Mouse (Mus musculus) telencephalon, adult 2 months (tissue): Measurements from ENCODE around the gene St6galnac3.

Source experiments
- DNase-seq: peaks from one replicate; pipeline ENCODE4 v3.0.0-alpha.2; 2011; ENCODE audit warnings: low read depth, low spot score

St6galnac3 gene

DNA sequence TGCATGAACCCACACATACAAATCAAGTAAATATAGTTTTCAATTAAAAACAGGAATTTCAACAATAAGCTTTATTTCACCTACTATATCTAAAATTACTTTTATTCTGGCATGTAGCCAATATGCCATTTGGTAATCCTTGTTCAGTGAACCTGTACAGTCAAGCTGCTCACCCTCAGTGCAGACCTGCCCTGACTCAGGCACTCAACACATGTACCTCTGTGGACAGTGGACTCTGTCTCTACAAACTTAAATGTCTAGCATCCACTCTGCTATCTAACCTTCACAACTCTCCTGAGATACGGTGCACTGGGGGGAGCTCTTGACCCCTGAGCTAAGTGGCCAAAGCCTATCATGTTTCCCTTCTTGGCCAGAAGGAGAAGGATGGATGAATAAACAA, 137.4 kb downstream of the St6galnac3 start:
- no peak for DNase-seq

DNA sequence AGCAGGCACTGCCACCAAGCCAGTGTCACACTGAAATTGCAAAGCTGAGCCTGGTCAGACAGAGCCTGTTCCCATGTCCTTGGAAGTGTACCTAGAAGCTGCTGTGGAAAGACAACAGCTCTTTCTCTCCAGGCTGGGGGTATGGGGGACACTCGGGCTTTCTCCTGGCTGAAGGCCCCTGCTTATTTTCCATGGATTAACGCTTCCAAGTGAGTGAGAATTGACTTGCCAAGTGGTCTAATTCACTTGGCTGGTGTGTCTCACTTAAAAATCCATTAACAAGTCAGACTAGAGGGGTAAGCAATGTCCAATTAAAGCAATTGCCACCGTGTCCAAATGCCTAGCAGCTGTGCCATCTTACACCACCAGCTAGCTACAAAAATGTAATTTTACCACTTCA, 140.1 kb downstream of the St6galnac3 start:
- no peak for DNase-seq

DNA sequence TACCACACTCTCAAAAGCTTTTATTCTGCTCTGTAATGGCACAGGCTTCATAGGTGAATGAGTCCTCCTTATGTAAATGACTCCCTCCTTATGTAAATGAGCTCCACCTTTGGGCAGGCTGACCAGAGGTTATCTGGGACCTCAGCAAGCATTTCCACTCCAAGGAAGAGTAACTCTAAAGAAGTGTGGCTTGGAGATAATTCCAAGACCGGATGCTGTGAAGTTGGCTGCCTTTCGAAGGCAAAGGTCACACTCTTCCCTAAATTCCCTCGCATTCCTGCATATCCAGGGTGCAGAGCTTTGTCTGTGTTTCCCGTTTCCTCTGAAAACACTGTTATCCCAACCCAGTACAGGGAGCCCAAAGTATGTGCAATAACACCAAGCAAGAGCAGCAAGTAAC, 142.9 kb downstream of the St6galnac3 start:
- DNase-seq: no peak

DNA sequence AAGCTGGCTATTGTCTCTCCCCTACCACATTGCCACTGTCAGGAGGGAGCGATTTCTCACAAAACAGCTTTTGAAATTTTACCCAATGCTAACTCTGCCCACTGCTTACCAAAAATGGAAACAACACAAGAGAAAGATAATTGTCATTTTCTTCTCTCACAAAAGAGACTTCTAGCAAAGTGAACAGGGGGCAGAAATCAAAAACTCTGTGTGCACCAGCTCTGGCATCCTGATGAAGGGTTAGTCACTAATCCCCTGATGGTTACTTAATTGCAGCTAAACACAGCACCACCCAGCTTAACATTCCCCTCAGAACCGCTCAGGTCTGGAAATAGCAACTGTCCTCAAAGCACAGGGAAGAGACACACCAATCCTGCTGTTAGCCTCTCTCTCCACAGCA, 144.3 kb downstream of the St6galnac3 start:
- DNase-seq: peak; percentile 77

DNA sequence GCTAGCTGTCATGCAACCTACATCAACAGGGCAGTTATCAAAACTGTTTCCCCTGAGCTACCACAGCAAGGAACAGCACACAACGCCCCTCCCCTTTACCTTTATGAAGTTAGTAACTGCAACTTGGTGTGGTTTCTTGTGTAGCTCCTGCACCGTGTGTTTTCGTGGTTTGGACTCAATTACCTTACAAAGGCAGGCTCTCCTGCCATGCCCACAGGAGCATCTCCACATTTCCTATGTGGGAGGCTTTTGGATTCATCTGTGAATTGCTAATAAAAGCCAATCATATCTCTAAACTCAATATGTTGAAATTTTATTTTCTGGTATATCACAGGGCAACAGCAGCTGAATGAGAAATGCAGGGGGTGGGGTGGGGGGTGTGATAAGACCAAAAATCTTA, 144.8 kb downstream of the St6galnac3 start:
- no peak for DNase-seq

DNA sequence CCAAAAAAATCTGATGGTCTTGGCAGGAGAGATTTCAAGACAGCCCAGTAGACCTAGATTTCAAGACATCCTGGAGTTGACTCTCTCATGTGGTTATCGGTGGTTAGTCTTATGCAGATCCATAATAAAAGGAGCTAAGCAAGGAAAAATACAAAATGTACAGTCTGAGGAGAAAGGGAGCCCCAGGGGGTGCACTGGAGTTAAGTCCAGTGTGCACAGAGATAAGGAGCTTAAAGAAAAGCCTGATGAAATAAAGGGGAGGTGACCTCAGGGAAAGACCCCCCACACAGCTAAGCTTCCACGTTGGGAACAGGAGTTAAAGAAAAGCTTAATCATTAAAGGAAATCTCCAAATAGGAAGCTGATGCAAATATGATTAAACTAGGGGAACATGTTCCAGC, 147.7 kb downstream of the St6galnac3 start:
- no peak for DNase-seq

DNA sequence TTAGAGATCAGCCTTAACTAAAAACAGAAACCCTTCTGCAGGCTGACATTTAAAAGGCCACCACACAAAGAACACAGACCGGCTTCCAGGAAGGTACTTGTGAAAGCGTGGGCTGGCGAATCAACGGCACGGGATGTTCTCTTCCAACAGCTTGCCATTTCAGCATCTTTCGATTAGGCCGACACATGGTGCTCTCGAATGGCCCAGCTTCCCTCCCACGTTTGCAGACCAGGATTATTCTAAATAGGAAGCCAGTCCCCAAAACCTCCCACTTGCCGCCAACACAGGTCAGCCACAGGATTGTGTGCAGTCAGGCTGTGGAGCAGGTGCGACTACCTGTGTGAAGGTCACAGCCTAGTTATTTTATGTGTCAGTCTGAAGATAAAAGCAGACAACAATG, 153.8 kb downstream of the St6galnac3 start:
- peak; percentile 86 for DNase-seq

DNA sequence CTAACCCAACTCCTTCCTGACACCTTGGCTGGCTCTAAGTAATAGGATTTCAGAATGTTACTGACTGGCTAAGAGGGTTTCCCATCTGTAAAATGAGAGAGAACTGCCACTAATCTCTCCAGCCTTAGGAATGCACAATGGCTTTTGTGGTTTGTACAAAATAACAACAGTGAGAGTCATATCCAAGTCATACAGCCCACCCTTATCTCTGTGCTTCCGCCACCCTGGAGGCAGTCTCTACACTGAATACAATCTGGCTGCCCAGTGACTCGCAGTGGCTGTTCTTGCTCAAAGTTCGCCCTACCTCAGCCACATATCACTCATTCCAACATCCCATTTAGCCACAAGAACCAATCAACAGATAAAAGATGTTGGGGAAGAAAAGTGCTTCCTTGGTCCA, 156.2 kb downstream of the St6galnac3 start:
- DNase-seq: no peak

DNA sequence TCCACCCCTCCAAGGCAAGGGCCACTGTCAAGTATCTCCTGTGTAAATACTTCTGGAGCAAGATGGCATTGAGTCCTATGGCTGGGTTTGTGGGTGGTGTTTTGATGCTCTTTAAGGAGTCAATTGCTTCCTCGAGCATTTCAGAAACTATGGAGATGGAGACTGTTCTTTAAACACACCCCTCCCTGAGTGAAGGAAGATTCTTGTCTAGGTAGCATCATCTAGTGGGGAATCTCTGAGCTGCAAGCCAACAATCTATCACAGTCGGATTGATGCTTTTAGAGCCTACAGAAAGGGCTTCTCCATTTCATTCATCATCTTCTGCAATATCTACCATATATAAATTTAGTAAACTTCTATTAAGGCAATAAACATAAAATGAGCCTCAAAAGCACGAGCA, 157.1 kb downstream of the St6galnac3 start:
- DNase-seq: peak; percentile 75

DNA sequence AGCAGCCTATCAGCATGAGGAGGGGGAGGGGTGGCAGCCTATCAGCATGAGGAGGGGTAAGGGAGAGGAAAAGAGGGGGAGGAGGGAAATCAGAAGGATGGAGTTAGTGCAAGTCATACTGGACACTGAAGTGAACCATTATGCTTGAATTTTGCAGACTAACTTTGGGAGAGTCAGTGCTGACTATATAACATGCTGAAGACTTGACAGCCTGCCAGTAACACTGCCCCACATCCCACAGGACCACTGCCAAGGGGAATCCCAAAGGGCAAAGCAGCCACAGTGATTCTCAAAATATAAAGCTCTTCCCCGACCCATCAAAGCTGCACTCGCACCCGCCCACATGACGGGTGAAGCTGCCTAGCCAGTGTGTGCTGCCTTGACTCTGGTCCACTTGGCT, 157.5 kb downstream of the St6galnac3 start:
- DNase-seq: no peak

DNA sequence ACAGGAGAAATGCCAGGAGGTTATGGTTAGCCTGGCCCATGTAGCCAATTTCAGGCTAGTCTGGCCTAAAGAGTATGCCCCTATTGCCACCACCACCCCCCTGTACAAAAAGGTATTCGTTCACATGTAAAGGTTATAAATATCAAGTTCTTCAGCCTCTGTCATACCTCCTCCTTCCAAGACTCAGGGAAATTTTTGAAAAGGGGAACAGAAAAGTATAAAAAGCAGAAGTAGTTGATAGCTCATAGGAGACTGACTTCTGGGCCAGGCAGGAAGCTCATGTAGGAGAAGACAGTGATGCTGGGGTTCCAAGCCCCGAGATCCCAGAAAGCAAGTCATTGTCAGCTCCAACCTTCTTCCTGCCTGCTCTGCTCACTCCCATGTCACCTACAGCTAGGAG, 158.9 kb downstream of the St6galnac3 start:
- DNase-seq: no peak

DNA sequence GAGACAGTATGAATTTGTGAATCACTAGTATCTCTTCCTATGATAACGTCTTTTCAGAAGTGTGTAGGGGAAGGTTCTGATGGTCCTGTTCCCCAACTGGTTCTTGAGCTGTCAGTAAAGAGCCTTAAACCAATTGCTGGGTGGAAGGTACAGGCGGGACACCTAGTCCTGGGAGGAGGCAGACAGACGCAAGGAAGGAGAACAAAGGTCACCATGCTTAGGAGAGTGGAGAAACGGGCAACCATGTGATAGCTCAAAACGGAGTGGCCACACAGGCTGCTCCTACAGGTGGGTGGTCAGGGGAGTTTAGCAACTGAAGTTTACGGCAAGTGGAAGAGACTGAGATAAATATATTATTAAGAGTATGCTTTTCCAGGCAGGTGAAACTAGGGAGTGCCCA, 164.1 kb downstream of the St6galnac3 start:
- DNase-seq: no peak

DNA sequence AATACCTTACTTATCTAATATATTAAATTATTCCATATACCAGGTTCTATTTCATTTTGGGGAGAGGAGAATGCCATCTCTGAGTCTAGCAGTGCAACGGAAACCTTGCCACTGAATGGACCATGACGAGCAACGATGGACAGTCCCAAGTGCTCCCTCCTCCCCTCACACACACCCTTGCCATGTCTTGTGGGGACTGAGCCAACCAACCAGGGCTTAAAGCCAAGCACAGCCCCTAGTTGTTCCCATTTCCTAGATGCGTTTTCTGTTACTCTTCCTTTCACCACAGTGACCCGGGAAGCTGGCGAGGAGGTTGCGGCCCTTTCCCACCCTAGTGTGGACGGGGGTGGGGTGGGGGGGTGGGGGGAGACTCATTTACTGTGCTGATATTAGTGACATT, 165.4 kb downstream of the St6galnac3 start:
- no peak for DNase-seq

DNA sequence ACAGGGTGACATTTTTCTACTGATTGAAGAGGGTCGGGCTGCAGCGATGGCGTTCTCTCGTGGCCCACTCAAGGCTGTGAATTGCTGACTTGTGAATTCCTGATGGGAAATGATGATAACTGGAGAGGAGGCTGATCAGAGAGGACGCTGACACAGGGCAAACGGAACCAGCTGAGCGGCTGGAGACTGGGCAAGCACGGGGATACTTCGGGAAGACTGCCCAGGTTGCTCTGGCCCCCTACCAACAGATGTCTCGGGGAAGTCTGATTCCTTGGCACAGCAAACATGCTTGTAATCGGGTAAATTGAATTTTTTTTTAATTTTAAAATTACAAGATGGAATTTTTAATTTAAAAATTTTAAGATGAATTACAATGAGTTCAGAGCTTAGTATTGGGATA, 168.4 kb downstream of the St6galnac3 start:
- no peak for DNase-seq

DNA sequence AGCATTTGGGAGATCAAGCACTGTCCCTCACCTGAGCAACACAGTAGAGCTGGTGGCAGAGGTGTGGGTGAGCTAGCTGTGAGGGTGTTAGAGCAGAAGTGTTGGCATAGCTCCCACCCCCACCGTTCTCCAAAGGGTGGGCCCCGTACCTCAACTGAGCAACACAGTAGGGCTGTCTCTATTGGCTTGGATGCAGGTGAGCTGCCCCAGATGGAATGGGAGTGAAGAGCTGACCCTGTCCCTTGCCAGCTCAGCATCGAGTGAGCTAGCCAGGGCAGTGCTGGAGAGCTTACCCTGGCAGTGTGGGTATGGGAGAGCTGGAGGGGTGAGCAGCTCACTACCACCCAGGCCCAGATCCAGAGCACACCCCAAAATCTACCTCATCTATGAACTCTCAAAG, 171.3 kb downstream of the St6galnac3 start:
- DNase-seq: no peak

DNA sequence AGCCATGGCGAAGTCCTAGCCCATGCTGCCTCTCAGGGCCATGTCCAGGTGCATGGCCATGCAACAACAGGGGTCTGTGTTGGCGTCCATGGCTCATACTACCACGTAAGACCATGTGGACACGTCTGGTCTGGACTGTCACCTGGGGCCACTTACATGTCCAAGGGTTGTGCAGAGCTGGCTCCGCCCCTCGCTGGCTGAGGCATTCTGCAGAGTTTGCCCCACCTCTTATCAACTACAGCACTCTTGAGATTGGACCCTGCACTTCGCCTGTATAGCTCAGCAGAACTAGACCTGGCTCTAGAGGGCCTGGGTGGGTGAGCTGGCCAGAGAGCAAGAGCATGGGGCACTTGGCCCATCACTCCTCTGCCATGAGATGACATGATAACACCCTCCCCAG, 171.7 kb downstream of the St6galnac3 start:
- no peak for DNase-seq

DNA sequence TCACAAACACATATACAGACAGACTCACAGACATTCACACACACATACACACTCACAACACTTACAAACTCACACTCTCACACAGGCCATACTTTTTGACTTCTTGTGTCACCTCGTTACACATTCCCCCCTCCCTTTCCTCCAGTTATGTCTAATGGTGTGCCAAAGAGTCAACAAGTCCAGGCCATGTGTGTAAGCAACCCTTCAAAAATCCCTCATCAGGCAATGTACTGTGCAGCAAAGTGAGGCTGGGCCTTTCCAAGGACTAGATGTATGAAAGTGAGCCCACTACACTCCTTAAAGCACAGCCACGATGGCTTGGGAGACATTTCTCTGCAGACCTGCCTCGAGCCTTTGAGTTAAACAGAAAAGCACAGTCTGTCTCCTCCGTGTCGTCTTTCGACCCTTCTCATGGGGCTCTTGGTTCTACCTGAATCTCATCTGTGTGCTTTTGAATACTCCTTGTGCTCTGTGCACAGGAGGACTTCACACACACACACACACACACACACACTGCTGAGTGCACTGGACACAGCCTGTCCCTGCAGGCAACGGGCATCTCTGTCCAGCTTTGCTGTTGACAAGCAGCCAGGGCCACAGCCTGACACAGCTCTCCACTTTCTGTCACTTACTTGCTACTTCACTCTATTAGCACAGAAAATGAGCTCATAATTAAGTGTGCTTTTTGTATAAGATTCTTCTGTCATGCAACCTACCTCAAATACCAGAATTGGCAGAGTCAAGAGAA, 177.9 kb downstream of the St6galnac3 start:
- DNase-seq: no peak

DNA sequence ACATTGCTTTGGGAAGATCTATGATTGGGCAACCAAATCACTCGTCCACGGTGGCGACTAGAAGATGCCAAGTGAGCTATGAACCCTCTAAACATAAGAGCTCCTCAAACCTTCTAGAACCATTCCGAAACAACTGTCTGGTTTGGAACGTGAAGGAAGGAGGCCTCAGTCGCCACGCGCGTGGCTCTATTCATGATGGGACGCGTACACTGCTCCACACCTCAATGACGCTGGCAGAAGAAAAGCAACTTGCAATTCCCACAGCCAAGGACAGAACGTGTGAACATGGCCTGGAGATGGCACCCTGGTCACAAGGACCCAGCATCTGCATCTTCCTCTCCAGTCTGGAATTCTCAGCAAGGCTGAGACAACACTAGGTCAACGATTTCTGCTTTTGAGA, 185.1 kb downstream of the St6galnac3 start:
- DNase-seq: no peak

DNA sequence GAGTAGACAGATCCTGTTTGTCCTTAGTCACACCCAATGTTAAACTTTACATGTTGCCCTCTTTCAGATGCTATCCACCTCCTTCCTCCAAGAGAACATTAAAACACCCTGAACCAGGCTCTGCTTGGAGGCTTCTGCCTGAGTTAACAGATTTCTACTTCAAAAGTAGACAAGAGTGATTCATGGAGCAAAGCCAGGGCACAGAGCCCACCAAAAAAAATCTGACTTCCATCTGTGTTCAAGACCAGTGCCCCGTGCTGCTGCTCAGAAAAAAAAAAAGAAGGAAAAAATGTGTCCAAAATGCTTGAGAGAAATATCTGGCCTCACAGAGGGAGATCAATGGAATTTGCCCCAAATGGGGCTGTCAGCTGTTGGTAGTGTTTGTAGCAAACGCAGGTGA, 186.6 kb downstream of the St6galnac3 start:
- DNase-seq: no peak

DNA sequence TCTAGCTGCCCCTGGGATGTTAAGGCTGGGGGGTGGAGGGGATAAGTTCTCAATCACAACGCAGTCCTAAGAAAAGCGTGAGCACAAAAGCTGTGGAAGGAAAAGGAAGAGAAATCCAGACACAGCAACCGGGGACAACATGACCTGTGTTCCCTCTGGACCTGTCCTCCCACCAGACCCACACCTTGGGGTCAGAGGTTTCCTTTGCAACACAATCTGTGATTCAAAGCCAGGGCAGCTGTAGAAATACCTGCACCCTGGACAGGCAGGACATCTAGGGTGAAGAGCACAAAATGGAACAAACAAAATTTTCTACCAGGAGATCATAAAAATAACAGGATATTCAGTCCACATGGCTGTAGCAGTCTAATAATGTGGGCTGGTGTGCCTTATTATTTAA, 187.5 kb downstream of the St6galnac3 start:
- DNase-seq: no peak

DNA sequence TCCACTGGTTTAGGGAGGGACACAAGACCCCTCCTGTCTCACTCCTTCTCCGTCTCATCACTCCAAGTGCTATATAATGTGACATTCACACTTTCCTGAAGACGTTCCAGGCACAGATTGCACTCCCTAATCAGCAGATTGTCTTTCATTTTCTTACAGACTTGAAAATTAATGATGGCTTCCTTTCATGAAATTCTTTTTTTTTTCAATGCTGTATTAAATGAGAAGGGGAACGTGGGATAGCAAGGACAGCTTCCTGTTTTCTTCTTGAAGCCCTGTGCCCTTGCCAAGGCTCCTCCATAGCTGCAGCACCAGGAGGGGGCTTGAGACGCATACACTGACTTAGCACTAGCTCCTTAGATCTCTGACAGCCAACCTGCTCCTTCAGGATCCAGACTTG, 188.7 kb downstream of the St6galnac3 start:
- DNase-seq: no peak

DNA sequence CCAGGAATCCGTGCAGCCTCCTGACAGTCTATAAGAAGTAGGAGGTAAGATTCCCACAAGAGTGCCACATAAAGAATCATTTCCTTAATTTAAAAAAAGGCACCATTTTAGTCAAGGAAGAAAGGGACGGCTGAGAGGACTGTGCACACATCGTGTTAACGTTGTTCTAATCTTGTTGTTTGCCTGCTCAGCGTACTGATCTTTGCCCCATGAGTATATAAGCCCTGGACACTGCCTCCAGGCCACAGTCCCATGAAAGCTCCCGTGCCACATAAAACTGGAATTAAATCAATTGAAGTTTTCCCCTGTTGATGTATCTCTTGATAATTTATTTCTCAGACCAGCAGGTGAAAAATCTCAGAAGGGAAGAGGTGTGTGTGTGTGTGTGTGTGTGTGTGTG, 195.8 kb downstream of the St6galnac3 start:
- no peak for DNase-seq

DNA sequence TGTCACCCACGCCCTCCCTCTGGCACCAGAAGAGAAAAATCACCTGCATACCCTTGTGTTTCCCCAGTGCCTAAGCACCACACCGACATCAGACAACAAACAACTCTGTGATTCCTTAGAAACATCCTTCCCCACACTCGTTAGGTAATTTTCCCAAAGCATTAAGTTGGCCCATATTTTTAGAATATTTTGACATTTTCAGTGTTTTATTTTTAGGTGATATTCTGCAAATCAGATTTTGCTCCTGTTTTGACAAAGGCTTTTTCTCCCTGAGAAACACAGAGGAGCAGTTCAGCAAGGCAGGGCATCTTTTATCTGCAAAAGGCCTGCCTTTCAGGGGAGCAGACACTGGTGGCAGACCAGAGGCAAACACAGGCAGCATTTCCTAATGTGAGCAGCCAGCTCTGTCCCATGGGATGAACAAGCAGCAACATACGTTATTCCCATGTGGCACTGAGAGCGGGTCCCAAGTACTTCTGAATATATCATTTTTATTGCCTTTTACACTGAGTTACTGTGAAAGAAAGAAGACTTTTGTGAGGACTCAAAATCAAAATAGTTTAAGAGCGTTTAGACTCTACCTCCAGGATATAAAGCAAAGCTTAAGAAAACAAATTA, 199.7 kb downstream of the St6galnac3 start:
- peak; percentile 55 for DNase-seq

DNA sequence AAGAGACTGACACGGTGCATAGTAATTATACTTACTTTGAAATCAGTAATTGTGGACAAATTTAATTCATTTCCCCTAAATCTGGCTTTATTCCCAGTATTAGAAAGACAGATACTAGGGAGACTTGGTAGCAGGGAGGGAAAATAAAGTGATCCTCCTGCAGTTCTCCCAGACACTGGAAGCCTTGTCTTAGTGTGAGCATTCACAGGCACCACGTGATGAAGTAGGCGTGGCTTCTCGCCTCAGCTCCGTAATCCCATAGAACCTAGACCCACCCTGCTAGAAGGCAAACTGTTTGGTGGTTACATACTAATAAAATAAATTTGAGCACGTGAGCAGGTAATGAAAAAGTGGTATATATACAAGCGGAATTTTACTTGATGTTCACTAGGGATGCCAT, 208.1 kb downstream of the St6galnac3 start:
- DNase-seq: no peak
